Mouse (Mus musculus) ES-E14 (cell line): ENCODE measurements around the gene Lpgat1.

Source experiments
- CHD2 ChIP-seq: IDR thresholded peaks from 2 replicates; pipeline ENCODE4 v1.6.1; 2014; ENCODE audit warnings: mild to moderate bottlenecking, low read depth, low read length, inconsistent platforms
- HCFC1 ChIP-seq: IDR thresholded peaks from 2 replicates; pipeline ENCODE4 v1.6.1; 2012; ENCODE audit warnings: low read length, inconsistent platforms, borderline replicate concordance; ENCODE audit not compliant: insufficient read depth

DNA sequence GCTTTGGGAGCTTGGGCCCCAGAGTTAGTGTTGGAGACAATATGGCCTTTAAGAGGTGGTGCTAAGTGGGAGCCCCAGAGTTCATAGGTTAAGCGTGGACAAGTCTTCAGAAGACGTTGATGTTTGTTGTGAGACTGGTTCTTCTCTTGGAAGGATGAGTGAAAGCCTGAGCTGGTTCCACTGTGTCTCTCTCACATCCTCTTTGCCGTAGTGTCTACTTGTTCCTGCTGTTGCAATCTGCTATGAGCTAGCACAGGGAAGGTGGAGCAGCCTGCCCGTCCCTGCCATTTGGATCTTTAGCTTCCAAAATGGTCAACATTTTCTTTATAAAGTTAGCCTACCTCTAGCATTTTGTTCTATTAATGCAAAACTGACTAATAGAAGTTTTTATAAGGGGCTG is 16.2 kb downstream of the Lpgat1 start:
- TF ChIP-seq HCFC1 = no peak
- TF ChIP-seq CHD2 = no peak
